Mouse (Mus musculus) frontal cortex, postnatal 14 days (tissue): ENCODE measurements around the gene Wipi2.

Experiments used
- DNase-seq, 2 experiments: peaks; one replicate each; pipeline ENCODE4 v3.0.0; 2022; ENCODE audit warnings: low spot score in 2 of 2

Wipi2 gene

DNA sequence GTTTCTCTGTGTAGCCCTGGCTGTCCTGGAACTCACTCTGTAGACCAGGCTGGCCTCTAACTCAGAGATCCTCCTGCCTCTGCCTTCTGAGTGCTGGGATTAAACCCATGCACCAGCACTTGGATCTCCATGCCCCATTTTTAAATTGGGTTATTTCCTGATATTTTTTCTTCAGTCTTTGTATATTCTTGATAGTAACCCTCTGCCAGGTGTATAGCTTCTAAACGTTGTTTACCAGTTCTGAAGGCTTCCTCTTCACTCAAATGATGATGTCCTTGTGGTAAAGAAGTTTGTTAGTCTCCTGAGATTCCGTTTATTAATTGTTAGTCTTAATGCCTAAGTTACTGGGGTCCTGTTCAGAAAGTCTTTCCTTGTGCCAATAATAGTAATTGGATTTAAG, at the start of gene Wipi2:
Wipi2 (plus strand) TSS at position 301 of the 400 bp plus-strand sequence.
- no peak for DNase-seq

DNA sequence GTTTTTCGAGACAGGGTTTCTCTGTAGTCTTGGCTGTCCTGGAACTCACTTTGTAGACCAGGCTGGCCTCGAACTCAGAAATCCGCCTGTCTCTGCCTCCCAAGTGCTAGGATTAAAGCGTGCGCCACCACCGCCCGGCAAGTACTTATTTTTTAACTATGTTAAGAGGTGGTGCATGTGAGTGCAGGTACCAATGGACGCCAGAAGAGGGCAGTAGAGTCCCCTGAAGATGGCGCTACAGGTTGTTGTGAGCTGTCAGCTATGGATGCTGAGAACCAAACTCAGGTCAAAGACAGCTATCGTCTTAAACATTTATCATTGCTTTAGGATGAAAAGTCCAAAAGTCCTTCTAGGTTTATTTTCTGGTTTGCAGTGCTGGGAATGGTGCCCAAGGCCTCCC, 49.3 kb upstream of the Wipi2 start:
- no peak for DNase-seq

DNA sequence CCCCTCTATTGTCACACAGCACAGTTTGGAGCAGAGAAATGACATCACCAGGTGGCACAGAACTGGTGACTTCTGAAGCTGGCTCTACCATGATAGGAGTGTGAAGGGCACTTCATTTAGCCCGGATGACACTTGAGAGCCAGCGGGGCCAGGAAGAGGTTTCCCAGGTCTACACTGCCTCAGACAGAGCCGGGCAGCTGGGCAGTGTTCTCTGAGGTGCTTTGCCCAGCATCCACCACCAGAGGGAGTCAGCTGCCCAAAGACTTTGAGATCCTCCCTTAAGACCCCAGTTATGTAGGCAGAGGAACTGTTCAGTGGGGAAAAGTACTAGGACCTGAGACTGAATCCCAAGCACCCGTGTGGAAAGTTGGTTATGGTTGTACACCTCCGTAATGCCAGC, 46.0 kb upstream of the Wipi2 start:
- peak; percentile 56 to 68 for DNase-seq

DNA sequence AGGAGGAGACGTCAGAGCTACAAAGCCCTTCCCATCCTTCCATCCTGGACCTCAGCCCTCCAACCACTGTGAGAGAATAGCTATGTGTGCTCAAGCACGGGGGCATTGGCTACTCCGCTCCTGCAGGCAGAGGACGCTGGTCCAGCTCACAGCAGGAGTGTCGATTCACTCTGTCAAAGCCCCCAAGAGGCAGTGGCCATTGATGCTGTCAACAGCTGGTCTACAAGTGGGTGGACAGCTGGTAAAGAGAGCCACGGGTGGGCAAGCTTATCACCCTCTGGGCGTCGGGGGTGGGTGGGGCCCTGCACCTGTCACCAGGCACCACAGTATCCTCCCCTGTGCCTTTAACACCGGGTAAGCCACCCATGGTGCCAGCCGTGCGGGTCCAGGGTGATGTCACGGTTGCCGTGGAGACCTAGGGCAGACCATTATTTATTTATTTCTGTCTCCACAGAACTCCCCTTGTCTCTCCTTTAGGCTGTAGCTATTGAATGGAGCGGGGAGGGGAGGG, 43.8 kb upstream of the Wipi2 start:
- peak; percentile 43 to 77 for DNase-seq

DNA sequence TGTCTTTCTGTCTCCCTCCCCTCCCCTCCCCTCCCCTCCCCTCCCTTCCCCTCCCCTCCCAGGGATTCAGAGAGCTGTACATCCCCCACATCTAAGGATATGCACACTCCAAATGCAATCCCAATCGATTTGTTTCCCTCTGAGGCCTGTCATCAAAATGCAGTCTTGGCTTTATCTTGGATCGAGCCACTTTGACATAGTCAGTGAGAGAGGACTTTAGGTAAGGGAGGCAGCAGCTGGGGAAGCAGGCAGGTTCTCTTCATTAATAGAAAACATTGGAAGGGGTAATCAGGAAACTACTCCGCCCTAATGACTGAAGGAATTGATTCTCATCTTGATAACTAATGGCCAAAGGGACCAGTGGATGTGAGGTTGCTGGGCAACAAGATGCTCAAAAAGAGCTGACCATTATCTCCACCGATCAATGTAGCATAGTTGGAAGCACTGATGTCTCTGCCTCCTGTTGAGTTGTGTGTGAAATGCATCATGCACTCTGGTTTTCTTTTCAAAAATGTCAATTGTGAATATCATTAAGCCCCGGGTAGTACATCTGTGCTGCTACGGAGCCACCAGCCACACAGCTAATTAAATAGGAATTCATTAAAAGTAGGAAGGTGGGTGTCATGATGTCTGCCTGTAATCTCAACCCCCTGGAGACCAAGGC, 36.4 kb upstream of the Wipi2 start:
- DNase-seq, result no peak

DNA sequence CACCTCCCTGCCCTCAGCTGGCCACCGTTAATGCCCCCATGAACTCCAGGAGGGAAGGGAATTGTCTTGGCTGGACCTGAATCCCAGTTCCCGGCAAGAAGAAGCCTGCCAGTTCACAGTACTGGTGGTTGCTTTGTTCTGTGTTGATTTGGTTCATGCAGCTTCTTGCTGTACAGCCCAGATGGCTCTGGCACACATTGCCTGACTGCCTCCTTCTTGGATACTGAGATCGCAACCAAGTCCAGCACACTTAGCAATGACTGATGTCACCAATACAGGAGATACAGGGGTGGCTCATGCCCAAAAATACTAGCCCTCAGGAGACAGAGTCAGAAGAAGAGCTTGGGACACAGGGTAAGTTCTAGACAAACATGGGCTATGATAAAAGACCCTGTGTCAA, 31.8 kb upstream of the Wipi2 start:
- DNase-seq, result no peak

DNA sequence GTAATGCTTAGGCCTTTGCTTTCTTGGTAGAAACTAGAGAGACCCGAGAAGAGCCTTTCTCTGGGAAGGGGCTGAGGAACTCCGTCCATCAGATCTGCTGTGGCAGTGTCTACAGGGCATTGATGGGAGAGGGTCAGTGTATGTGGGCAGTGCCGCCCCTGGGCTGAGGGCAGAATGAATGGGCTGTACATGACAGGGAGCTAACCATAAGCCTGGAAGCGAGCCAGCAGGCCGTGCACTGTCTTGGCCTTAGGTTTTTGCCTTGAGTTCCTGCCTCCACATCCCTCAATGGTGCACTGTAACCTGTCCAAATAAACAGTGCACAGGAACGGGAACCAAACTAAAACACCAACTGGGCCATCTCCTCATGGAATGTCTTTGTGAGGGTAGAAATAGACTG, 30.8 kb upstream of the Wipi2 start:
- DNase-seq, result no peak

DNA sequence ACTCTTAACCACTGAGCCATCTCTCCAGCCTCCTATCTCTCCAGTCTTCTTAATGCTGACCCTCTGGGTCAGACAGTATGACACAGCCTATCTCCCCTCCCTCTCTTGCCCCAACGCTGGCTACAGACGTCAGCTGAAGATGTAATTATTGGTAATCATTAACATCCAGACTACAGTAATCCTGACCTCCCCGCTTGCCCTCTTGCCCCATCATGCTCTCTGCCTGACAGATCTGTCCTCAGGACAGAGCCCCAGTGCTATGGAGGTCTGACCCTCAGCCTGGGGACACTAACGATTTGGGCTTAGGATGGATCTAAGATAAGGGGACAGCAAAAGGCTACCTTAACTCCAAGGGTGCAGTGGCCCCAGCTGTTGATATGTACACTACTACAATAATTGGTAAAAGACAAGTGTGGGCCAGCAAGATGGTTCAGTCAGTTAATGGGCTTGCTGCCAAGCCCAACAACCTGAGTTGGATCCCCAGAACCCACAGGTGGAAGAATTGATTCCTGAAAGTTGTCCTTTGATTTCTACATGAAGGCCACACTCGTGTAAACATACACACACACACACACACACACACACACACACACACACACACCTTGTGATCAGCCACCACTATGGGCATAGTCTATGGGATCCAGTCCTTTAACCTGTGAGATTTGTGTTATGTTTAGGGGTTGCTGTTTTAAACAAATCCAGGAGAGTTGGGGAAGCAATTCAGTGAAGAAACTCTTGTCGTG, 29.7 kb upstream of the Wipi2 start:
- DNase-seq, result no peak

DNA sequence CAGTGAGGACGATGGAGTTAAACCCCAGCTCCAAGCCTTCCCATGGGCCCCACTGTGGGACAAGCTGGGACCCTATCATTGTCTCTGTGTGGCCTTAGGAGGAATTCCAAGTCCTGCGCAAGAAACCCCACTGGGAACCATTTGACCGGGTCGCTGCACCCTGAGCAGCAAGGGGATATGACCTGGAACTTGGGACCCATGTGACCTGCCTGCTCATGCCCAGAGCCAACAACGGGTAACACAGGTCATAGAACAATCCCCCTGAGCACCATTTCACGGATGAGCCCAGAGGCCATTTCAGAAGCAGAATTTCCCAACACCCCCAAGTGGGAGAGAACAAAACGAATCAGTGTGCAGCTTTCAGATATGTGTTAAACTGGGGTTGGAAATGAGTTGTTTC, 23.1 kb upstream of the Wipi2 start:
- DNase-seq, result no peak

DNA sequence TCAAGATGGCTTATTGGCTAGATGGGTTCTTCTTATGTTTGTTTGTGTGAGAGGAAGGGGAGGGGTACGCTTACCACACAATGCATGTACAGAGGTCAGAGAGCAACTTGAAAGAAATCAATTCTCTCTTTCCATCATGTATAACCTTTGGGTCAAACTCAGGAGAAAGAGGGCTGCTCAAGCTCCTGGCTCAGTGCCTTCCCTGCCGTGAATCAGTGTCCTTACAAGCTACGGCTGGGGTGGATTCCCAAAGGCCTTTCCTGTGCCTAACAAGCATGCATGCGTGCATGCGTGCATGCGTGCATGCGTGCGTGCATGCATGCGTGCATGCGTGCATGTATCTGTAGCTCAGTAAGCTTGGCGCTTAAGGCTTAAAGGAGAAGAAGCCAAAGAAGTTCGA, 22.2 kb upstream of the Wipi2 start:
- no peak for DNase-seq

DNA sequence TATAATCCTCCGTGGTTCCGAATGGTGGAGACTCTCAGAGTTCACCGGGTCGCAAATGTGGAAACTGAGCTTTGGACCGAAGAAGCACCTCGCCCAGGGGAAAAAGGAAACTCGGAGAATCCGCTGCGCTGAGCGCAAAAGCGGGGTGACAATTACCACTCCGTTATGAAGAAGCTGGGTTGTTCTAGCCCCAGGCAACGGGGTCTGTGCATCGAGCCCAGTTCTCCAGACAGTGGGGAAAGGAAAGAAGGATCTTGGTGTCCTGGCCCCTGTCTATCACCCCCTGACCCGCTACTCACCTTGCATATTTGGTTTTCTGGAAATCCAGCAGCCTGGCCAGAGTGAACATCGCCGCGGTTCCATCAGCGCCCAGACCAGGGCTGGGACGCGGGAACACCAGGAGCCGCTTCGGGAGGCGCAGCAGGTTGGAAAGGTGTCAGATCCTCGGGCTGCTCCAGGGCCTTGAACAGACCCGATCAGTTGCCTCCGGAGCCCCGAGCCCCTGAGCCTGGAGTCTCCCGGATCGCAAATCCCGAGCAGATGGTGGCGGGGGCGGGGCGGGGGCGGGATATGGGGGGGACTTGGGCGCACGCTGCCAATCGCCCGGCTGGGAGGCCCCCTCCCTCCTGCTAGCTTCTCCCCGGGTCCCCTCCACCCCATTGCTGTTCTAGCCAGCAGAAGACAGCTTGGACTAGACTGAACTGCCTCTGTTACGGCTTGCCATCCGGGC, 19.1 kb upstream of the Wipi2 start, which contains the start of gene Mmd2:
Mmd2 (minus strand) TSS at position 542 of the 730 bp plus-strand sequence.
- DNase-seq, result peak; percentile 54

DNA sequence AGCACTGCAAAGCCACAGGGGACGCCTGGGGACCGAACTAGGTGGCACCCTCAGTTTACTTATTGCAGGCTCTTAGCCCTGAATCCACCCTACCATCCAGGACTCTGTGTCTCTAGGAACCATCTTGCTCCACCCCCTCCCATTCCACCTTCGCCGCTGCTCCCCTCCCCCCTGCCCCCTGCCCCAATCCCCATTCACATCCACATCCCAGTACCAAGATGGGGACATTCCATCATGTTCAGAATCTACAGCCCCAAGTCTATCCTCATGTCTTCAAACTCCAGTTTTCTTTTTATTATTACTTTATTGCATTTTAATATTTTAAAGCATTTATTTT, 18.5 kb upstream of the Wipi2 start:
- DNase-seq, result no peak

DNA sequence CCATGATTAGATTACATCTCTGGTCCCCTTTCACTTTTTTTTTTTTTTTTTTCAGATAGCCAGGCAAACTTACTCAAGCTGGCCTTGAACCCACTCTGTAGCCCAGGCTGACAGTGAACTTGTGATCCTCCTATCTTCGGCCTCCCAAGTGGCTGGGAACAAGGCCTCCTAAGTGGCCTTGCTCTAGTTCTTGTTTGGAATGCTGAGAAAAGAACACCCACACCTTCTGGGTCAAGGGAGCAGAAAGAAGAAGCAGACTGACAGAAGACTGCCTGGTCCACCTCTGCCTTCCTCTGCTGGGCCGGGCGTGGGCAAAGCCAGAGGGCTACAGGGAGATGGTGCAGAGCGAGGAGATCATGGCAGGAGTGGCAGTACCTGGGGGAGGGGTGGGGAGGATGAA, 17.1 kb upstream of the Wipi2 start:
- DNase-seq, result no peak

DNA sequence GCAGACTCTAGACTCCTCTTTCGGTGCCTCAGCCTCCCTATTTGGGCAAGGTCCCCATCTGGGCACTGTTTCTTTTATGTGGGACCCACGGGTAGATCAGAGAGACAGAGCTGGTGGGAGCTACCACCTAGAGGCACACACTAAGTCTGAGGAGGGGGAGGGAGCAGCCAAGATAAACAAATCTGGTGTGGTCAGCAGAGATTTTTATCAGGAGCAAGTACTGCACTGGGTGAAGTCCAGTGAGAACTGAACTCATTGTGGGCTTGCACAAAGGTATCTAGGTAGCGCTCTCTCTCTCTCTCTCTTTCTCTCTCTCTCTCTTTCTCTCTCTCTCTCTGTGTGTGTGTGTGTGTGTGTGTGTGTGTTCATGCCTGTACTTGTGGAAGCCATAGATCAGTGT, 13.0 kb upstream of the Wipi2 start:
- DNase-seq, result no peak

DNA sequence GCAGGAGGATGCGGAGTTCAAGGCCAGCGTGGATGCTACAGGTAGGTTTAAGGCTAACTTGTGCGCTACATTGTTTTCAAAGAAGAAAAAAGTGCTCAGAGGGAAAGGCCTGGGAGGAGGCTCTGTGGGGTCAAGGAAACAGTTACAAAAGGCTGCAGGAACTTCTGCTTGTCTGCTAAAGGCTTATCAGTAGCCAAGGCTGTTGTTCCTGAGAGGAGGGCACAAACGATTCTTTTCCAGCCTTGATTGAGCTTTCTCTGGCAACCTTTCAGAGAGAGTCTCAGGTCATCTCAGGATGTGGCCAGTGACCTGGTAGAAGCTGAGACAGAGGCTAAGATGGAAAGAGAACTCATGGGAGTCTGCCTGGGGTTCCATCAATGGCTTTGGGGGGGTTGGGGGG, 11.9 kb upstream of the Wipi2 start:
- DNase-seq, result no peak

DNA sequence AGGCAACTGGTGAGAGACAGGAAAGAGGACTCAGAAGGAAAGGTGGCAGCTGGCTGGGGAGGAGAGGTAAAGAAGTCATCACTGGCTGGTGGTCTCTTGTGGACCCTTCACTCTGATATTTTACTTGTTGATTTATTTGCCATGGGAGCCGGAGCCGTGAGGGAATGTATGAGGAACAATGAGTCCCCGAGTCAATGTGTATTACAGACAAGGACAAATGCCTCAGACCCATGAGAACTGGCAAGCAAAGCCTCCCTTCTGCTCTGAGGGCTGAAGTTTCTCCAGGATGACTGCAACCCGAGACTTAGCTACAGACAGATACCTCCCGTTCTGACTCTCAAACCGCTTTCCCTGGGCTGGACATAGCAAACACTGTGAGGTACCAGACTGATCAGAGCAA, 11.2 kb upstream of the Wipi2 start:
- no peak for DNase-seq

DNA sequence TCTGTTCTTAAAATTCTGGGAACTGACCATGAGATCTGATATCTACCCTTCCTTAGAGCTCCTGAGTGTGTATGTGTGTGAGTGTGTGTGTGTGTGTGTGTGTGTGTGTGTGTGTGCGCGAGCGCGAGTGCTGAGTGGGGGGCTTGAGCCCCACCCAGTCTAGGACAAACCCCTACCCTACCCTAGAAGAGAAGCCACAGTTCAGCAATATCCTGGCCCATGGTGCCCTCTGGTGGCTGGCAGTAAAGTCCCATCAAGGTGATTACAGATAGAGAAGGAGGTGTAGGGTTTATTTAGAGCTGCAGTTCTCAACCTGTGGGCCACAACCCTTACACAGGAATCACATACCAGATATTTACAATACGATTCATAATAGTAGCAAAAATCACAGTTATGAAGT, 7.6 kb upstream of the Wipi2 start:
- peak in 1 of 2 experiments; percentile 59 for DNase-seq

DNA sequence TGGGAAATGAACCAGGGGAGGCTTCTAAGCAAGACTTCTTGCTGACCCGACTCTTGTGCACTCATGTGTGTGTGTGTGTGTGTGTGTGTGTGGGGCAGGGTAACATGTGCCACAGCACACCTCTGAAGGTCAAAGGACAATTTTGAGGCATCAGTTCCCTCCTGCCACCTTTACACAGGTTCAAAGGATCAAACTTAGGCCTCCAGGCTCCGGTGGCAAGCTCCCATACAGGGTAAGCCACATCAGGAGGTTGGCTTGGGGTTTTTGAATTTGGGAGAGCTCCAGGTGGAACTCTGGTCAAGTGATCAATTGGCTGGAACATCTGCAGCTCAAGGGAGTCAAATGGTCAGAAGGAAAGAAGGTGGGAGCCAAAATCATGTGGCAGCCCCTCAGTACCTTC, 6.1 kb upstream of the Wipi2 start:
- no peak for DNase-seq

DNA sequence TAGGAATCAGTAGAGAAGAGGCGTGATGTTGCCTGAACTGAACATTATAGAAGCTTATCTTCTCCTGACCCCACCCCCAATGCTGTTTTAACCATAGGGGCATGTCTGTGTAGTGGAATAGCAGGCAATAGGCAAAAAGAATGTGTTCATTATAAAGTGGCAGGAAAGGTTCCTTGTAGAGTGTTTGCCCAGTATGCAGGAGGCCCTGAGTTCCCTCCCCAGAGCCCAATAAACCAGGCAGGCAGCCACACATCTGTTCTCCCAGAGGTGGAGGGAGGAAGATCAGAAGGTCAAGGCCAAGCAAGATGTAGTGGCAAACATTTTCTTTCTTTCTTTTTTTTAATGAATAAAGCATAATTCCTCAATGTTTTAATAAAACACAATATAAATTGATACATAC, 5.4 kb upstream of the Wipi2 start:
- DNase-seq, result no peak

DNA sequence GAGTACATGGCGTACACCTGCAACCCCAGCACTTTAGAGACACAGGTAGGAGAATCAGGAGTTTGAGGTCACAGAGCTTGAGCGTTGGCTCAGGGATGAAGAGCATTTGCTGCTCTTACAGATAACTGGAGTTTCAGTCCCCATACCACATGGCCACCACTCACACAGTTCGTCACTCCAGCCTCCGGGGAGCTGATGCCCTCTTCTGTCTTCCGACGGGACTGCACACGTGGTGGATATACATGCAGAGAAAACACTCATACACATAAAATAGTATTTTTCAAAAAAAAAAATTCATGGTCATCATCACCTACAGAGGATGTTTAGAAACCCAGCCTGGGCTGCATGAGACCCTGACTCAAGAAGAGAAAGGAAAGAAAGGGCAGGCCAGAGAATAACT, 4.4 kb upstream of the Wipi2 start:
- no peak for DNase-seq

DNA sequence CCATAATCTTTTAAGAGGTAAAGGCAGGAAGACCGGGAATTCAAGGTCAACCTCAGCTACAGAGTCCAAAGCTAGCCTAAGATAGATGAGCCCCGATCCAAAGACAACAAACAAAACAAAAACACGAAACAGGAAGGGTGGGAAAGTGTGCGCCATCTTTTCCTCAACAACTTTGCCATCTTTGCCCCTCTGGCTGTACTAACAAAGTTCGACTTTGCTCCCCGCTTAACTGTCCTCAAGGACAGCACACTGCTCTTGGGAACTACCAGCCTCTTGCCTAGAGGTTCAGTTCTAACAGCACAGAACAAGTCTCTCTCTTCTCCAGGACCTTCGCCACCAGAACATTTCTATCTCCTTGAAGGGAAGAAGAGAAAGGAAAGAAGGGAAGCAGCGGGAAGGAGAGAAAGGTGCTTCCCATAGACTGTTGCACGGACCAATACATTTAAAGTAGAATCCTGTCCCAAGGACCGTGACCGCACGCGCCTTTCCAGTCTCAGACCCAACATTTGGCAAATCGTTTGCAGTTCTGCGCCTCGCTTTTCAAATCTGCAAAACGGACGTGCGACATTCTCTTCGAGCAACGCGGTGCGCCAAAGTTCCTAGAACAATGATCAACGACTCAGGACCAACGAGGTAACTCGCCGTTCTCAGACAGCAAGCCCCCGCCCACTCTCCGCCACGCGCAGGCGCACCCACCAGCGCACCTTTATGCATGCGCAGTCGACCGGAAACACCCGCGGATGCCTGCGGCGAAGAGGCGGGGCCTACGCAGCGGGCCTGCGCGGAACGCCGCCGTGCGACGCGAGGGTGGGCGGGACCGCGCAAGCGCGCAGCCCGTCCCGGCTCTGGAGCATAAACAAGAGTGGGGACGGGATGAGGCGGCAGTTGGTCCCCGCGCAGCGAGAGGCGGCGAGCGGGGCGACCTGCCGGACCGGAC, 1.5 kb downstream of the Wipi2 start:
- DNase-seq, result peak; percentile 91 to 95

DNA sequence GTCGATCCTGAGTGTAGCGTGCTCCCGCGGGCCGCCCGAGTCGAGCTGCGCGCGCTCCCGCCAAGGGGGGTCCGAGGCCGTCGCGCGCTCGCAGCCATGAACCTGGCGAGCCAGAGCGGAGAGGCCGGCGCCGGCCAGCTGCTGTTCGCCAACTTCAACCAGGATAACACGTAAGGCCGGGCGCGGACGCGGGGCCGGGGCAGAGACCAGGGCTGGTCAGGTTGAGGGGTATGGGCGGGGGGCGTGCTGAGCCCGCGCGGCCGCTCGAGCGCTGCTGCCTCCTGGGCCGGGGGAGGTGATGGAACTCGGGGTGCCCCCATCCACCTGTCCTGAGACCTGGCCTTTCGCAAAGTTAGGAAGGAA, 2.1 kb downstream of the Wipi2 start:
- no peak for DNase-seq
